Mouse (Mus musculus) stomach, postnatal 0 days (tissue): ENCODE measurements around the gene Dnajc11. TPM values are rescaled to one million over a fixed set of nuclear protein-coding genes. Genes with fewer than 3 reads are reported as not detected.

Experiments
- ATAC-seq: fragments of 200-750 bp; cut with Nextera tagmentation; 2 replicates; pipeline ENCODE4 v1.8.0; 2017; ENCODE audit not compliant: low FRiP score, low TSS enrichment
- DNase-seq: peaks from one replicate; pipeline ENCODE4 v3.0.0-alpha.2; 2016; ENCODE audit warnings: low spot score
- H3K27ac ChIP-seq: fragments of 300-500 bp; sonication (generic); replicated peaks from 2 replicates; pipeline ENCODE4 v1.5.1; 2014; ENCODE audit warnings: mild to moderate bottlenecking, control low read depth
- H3K27me3 ChIP-seq: fragments of 300-500 bp; sonication (generic); 2 replicates; pipeline ENCODE4 v1.6.1; 2014; ENCODE audit warnings: low read length; ENCODE audit not compliant: control insufficient read depth, insufficient read depth
- H3K36me3 ChIP-seq: fragments of 300-500 bp; sonication (generic); 2 replicates; pipeline ENCODE4 v1.6.1; 2014; ENCODE audit warnings: low read length, mixed read lengths; ENCODE audit not compliant: control insufficient read depth, insufficient read depth
- H3K4me1 ChIP-seq: fragments of 300-500 bp; sonication (generic); replicated peaks from 2 replicates; pipeline ENCODE4 v1.6.1; 2014; ENCODE audit warnings: antibody characterized with exemption; ENCODE audit not compliant: control insufficient read depth, insufficient read depth
- H3K4me2 ChIP-seq: fragments of 300-500 bp; sonication (generic); replicated peaks from 2 replicates; pipeline ENCODE4 v1.6.1; 2014; ENCODE audit warnings: low read depth, mild to moderate bottlenecking, control low read depth, moderate library complexity
- H3K4me3 ChIP-seq: fragments of 300-500 bp; sonication (generic); 2 replicates; pipeline ENCODE4 v1.5.1; 2014; ENCODE audit warnings: low read depth, low read length, control low read depth
- H3K9ac ChIP-seq: fragments of 300-500 bp; sonication (generic); 2 replicates; pipeline ENCODE4 v1.6.1; 2014; ENCODE audit warnings: mild to moderate bottlenecking, low read length, control low read depth, mixed read lengths
- H3K9me3 ChIP-seq: fragments of 300-500 bp; sonication (generic); 2 replicates; pipeline ENCODE4 v1.6.1; 2016; ENCODE audit warnings: low read length; ENCODE audit not compliant: control insufficient read depth
- CTCF ChIP-seq: IDR thresholded peaks from 2 replicates; pipeline ENCODE4 v1.5.1; 2016; ENCODE audit warnings: antibody characterized with exemption, low read depth, mild to moderate bottlenecking, moderate library complexity
- EP300 ChIP-seq: optimal IDR thresholded peaks from 2 replicates; pipeline ENCODE3; 2016; ENCODE audit warnings: antibody characterized with exemption
- WGBS: fragments of 180-500 bp; shearing (Covaris S2); extraction: QIAGEN DNeasy Blood & Tissue Kit; methylation state at CpG from one replicate; pipeline ENCODE4 v1.1.7; 2014; 5-methylcytosine and 5-hydroxymethylcytosine counted together
- polyA plus RNA-seq: library from polyadenylated mRNA; unstranded; fragments of >200 nt; fragmentation: Nextera tagmentation; extraction: Ambion mirVana; gene quantifications from 2 replicates; pipeline ENCODE4 v1.2.1, GENCODE M21; 2015

Dnajc11 gene
- polyA plus RNA-seq, 1 experiment from 2014 or later, result 33.0 TPM

DNA sequence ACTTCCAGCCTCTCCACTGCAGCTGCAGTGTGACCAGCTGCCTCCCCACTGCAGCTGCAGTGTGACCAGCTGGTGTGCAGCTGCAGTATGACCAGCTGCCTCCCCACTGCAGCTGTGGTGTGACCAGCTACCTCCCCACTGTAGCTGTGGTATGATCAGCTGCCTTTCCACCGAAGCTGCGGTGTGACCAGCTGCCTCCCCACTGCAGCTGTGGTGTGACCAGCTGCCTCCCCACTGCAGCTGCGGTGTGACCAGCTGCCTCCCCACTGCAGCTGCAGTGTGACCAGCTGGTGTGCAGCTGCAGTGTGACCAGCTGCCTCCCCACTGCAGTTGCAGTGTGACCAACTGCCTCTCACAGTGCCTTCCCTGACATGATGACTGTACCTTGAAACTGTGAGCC lies 11.4 kb upstream of the Dnajc11 start:
- H3K9ac ChIP-seq, result no peak overlapping the region
- H3K27ac ChIP-seq, result no peak overlapping the region
- no peak for DNase-seq
- no peaks in the 10 kb centered on the region for H3K36me3 ChIP-seq
- H3K4me3 ChIP-seq, result no peak overlapping the region
- no peak for TF ChIP-seq EP300
- no peak for TF ChIP-seq CTCF
- 82% methylated on average over 3 of the region's 3 CpGs for whole genome bisulfite sequencing
- H3K4me1 ChIP-seq, result no peaks in the 10 kb centered on the region
- H3K9me3 ChIP-seq, result no peaks in the 10 kb centered on the region
- ATAC-seq, result no peak
- no peaks in the 10 kb centered on the region for H3K27me3 ChIP-seq
- no peak overlapping the region for H3K4me2 ChIP-seq

DNA sequence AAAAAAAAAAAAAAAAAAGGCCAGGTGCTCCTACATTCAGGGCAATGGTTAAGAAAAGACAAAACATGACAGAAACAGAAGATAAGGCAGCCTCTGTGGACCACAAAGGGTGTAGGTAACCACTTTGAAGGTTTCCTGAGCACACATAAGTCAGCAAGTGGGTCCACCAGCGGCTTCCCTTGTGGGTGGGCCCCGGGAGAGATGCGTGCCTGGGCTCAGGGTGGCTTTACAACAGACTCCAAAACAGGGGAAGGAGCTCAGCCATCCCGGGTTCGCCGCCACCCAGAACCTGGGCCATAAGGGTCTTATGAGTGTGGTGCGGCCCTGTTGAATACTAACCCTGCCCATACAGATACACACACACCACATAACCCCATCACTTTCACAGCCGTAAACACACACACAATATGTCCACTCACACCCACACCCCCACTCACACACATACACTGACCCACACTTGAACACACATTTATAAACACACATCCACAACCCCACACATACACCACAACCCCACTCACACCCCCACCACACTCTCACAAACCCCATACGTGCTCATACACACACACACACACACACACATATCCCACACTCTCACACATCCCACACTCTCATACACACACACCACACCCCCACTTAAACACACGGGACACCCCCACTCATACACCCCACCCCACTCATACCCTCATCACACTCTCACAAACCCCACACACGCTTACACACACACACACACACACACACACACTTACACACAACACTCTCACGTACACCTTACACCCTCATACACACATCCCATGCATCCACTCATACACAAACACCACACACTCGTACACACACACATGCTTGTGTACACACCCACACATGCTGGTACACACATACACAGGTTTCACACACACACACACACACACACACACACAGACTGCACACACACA lies 651 bp upstream of the Dnajc11 start:
- no peak; the same call in none of the 2 replicates for ATAC-seq
- H3K27me3 ChIP-seq, result no peaks in the 10 kb centered on the region
- 71% methylated on average over 13 of the region's 13 CpGs for WGBS

DNA sequence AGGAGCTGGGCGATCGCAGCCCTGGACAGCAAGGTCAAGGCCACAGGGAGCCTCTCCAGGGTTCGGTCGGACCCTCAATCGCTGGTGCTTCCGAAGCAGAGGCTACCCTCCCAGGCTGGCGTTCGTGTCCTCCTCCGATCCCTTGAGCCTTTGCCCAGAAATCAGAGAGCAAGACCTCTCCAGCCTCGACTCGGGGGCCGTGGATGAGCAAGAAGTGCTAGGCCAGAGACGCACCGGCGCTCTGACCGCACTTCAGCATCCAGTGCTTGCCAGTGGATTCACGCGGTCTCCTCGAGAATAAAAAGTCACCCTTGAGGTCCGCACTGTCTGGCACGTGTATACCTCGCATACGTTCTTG lies 703 bp downstream of the Dnajc11 start:
- Histone ChIP-seq H3K9me3 (no peaks in the 10 kb centered on the region), H3K36me3 (no peaks in the 10 kb centered on the region), H3K27me3 (no peaks in the 10 kb centered on the region), H3K9ac (peak overlapping the region; percentile 98), H3K4me1 (no peaks in the 10 kb centered on the region), H3K4me2 (peak overlapping the region; percentile 95), H3K27ac (peak overlapping the region; percentile 75), H3K4me3 (peak overlapping the region; percentile 99)
- ATAC-seq, result no peak
- no peak for DNase-seq
- under 1% methylated on average over 23 of the region's 23 CpGs for WGBS
- no peak for TF ChIP-seq EP300
- no peak for TF ChIP-seq CTCF

More for the DNA sequence above, 651 bp upstream of the Dnajc11 start:
- no peaks in the 10 kb centered on the region for H3K9me3 ChIP-seq
- H3K27ac ChIP-seq, result no peak overlapping the region
- no peak overlapping the region for H3K9ac ChIP-seq
- H3K4me2 ChIP-seq, result peak overlapping the region; percentile 20; the same call in 1 of the 2 replicates
- H3K36me3 ChIP-seq, result no peaks in the 10 kb centered on the region
- DNase-seq, result no peak
- H3K4me1 ChIP-seq, result no peaks in the 10 kb centered on the region
- TF ChIP-seq EP300, result no peak
- TF ChIP-seq CTCF, result no peak
- peak overlapping the region; percentile 99; the same call in 1 of the 2 replicates for H3K4me3 ChIP-seq

DNA sequence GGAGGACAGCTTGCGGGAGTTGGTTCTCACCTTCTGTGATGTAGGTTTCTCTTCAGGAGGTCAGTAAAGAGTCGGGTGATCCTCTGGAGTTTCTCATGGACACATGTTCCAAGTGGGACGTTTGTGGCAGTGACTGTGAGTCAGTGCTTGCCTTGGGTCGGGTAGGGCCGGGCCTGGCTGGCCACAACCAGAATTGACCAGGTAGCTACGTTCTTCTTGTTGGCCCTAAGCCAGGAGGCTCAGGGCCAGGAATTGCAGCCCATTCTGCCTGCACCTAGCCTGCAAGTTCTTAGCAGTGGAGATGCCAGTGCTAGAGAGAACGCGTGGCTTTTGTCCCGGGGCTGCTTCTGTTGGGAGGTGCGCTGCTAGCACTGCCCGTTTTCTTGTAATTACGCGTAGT lies 4.0 kb downstream of the Dnajc11 start:
- Histone ChIP-seq H3K27me3 (no peaks in the 10 kb centered on the region), H3K9ac (no peak overlapping the region), H3K9me3 (no peaks in the 10 kb centered on the region), H3K4me3 (no peak overlapping the region), H3K4me2 (no peak overlapping the region), H3K36me3 (no peaks in the 10 kb centered on the region), H3K4me1 (no peaks in the 10 kb centered on the region), H3K27ac (peak overlapping the region; percentile 45)
- ATAC-seq (peak; percentile 69), DNase-seq (peak; percentile 80)
- TF ChIP-seq EP300 (no peak), CTCF (no peak)
- 64% methylated on average over 13 of the region's 13 CpGs for WGBS

DNA sequence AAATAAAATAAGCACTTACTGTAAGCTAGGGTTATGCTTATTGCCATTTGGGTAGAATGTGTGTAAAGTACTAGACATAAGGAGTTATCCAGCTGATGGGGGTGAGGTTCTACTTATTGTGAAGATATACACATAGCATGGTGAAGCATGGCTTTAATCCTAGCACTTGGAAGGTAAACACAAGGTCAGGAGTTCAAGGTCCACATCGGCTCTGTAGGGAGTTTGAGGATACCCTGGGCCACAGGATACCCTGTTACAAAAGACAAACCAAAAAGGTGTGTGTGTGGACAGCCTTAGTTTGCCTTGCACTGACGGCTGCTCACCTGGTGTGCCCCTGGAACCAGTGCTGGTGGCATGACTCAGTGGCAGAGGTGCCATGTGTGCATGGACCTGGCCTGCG lies 4.6 kb downstream of the Dnajc11 start:
- H3K9ac ChIP-seq, result no peak overlapping the region
- ATAC-seq, result no peak
- peak overlapping the region; percentile 45; the same call in 1 of the 2 replicates for H3K27ac ChIP-seq
- H3K4me2 ChIP-seq, result no peak overlapping the region
- DNase-seq, result no peak
- 80% methylated on average over 3 of the region's 3 CpGs for WGBS
- no peaks in the 10 kb centered on the region for H3K4me1 ChIP-seq
- no peaks in the 10 kb centered on the region for H3K9me3 ChIP-seq
- H3K27me3 ChIP-seq, result no peaks in the 10 kb centered on the region
- no peak overlapping the region for H3K4me3 ChIP-seq
- H3K36me3 ChIP-seq, result no peaks in the 10 kb centered on the region
- TF ChIP-seq CTCF, result no peak
- TF ChIP-seq EP300, result no peak

DNA sequence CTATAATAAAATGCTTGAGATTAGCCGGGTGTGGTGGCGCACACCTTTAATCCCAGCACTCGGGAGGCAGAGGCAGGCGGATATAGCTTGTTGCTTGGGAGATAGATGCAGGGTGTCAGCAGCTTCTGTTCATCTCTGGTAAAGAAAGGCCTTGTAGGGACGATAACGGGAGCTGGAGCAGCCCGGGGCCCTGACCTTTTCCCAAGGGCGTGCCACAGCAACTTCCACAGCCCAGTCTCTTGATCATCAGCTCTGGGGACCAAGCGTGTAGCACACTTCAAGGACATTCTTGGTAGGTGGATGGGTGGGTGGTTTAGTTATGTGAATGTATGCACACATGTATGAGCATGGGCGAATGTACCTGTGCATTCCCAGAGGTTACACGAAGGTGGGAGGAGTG lies 12.7 kb downstream of the Dnajc11 start:
- H3K27ac ChIP-seq, result no peak overlapping the region
- ATAC-seq (no peak), DNase-seq (no peak)
- no peak overlapping the region for H3K4me2 ChIP-seq
- H3K9ac ChIP-seq, result no peak overlapping the region
- no peaks in the 10 kb centered on the region for H3K27me3 ChIP-seq
- no peaks in the 10 kb centered on the region for H3K36me3 ChIP-seq
- no peaks in the 10 kb centered on the region for H3K4me1 ChIP-seq
- H3K9me3 ChIP-seq, result no peaks in the 10 kb centered on the region
- TF ChIP-seq CTCF (no peak), EP300 (no peak)
- H3K4me3 ChIP-seq, result no peak overlapping the region
- WGBS, result 83% methylated on average over 11 of the region's 11 CpGs
